Mouse (Mus musculus): ENCODE measurements at regions not wholly inside any gene's neighbourhood (a gene's known extent, or its start where the extent isn't known, plus 50 kb on each side); places are given as distances from the start of the nearest gene placed in this dataset.

DNA sequence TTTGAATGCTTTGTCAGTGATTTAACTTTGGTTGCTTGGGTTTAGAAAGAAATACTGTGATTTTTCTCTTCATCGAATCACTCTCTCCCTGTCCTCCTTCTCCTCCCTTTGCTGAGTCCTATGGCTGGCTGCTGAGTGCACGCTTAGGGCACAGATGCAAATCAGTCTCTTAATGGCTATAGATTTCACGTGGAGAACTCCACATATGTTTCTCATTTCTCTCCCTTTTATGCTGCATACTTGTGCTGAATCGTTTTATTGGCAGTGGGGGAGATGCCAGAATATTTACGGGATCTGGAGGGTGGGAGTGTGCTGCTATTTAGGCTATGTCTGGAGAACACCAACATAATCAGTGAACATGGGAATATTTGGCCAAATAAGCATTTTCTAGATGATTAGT lies 118.8 kb upstream of the Rnd3 start:
- ATAC-seq (replicated peaks; ENCODE audit: low FRiP score, low TSS enrichment, low read depth) (no peak), DNase-seq (ENCODE audit: low spot score) (no peak)
- H3K4me3 ChIP-seq (ENCODE audit: low read depth, low read length) = no peak overlapping the region
- WGBS = 62% methylated on average over 5 of the region's 5 CpGs
- no peaks in the 10 kb centered on the region for H3K36me3 ChIP-seq (ENCODE audit: control insufficient read depth, insufficient read depth, low read length)
- no peaks in the 10 kb centered on the region for H3K9me3 ChIP-seq (ENCODE audit: control insufficient read depth, low read length)
- H3K4me2 ChIP-seq (ENCODE audit: low read length) = no peak overlapping the region
- H3K27ac ChIP-seq (ENCODE audit: low read depth) = no peak overlapping the region
- no peak overlapping the region for H3K9ac ChIP-seq (ENCODE audit: low read length)
- no peaks in the 10 kb centered on the region for H3K27me3 ChIP-seq (replicated peaks; ENCODE audit: control insufficient read depth, insufficient read depth, low read length)
- H3K4me1 ChIP-seq (replicated peaks; ENCODE audit: control insufficient read depth, insufficient read depth, low read length) = no peaks in the 10 kb centered on the region

DNA sequence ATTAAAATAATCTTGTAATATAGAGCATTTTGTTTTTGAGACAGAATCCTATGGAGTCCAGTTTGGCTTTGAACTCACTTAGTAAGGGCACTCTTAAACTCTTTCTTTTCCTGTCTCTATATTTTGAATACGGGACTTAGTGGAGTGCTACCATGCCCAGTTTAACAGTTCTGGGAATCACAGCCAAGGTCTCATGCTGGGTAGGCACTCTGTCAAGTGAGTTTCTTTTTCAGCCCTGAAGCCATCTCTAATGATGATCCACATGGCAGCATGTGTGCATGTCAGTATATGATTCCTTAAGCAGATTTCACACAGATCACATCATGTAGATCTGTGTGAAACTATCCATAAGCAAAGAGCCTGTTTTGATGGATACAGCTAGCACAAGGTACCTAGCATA lies 113.6 kb upstream of the Rnd3 start:
- Histone ChIP-seq H3K27me3 (replicated peaks; ENCODE audit: control insufficient read depth, insufficient read depth, low read length) (no peaks in the 10 kb centered on the region), H3K4me2 (ENCODE audit: low read length) (no peak overlapping the region), H3K4me3 (ENCODE audit: low read depth, low read length) (no peak overlapping the region), H3K9me3 (ENCODE audit: control insufficient read depth, low read length) (no peaks in the 10 kb centered on the region), H3K36me3 (ENCODE audit: control insufficient read depth, insufficient read depth, low read length) (no peaks in the 10 kb centered on the region), H3K27ac (ENCODE audit: low read depth) (no peak overlapping the region), H3K9ac (ENCODE audit: low read length) (no peak overlapping the region), H3K4me1 (replicated peaks; ENCODE audit: control insufficient read depth, insufficient read depth, low read length) (no peaks in the 10 kb centered on the region)
- DNase-seq (ENCODE audit: low spot score) = no peak
- ATAC-seq (replicated peaks; ENCODE audit: low FRiP score, low TSS enrichment, low read depth) = no peak
- WGBS = 85% methylated on average over 1 of the region's 1 CpGs

DNA sequence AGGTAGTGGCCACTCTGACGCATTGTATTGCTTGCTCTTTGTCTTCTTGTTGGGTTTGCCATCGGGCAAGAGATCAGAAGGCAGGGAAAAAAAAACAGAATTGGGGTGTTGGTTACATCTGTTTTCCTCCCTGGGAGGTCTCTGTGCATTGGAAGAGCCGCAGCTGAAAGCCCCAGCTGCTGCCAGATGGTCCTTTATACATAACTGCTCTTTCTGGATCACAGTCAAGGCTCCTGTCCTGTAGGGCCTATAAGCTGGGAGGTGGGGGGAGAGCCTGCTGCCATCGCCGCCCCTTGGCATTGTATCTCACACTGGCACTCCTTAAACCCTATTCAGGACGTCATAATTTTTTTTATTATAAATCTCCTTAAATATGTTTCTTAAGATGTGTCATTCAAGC lies 101.9 kb upstream of the Rnd3 start:
- 66% methylated on average over 6 of the region's 6 CpGs for WGBS
- no peaks in the 10 kb centered on the region for H3K9me3 ChIP-seq (ENCODE audit: control insufficient read depth, low read length)
- H3K9ac ChIP-seq (ENCODE audit: low read length) = no peak overlapping the region
- no peaks in the 10 kb centered on the region for H3K27me3 ChIP-seq (replicated peaks; ENCODE audit: control insufficient read depth, insufficient read depth, low read length)
- no peaks in the 10 kb centered on the region for H3K36me3 ChIP-seq (ENCODE audit: control insufficient read depth, insufficient read depth, low read length)
- H3K4me1 ChIP-seq (replicated peaks; ENCODE audit: control insufficient read depth, insufficient read depth, low read length) = no peaks in the 10 kb centered on the region
- ATAC-seq (replicated peaks; ENCODE audit: low FRiP score, low TSS enrichment, low read depth) (no peak), DNase-seq (ENCODE audit: low spot score) (no peak)
- no peak overlapping the region for H3K4me2 ChIP-seq (ENCODE audit: low read length)
- no peak overlapping the region for H3K4me3 ChIP-seq (ENCODE audit: low read depth, low read length)
- H3K27ac ChIP-seq (ENCODE audit: low read depth) = no peak overlapping the region

DNA sequence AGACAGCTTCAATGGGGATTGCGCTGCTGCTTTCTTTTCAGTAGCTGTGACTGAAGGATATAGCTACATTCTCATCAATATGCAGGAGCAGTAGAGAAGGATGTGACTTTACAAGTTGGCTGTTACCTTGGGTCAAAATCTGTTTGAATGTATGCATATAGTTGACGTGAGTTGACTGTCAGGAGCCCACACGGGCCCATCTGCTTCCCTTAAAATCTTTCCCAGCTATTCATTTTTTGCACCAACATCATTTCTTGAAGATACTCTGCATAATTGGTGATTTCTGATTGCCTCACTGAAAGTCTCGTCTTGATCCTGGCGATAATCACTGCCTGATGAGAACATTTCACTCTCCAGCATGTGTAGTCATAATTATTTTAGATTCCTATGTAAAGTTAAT lies 92.7 kb upstream of the Rnd3 start:
- DNase-seq (ENCODE audit: low spot score) (no peak), ATAC-seq (replicated peaks; ENCODE audit: low FRiP score, low TSS enrichment, low read depth) (no peak)
- H3K36me3 ChIP-seq (ENCODE audit: control insufficient read depth, insufficient read depth, low read length) = no peaks in the 10 kb centered on the region
- H3K27ac ChIP-seq (ENCODE audit: low read depth) = no peak overlapping the region
- H3K27me3 ChIP-seq (replicated peaks; ENCODE audit: control insufficient read depth, insufficient read depth, low read length) = no peaks in the 10 kb centered on the region
- no peak overlapping the region for H3K9ac ChIP-seq (ENCODE audit: low read length)
- no peaks in the 10 kb centered on the region for H3K9me3 ChIP-seq (ENCODE audit: control insufficient read depth, low read length)
- WGBS = 76% methylated on average over 5 of the region's 5 CpGs
- no peak overlapping the region for H3K4me3 ChIP-seq (ENCODE audit: low read depth, low read length)
- no peaks in the 10 kb centered on the region; the same call in none of the 2 replicates for H3K4me1 ChIP-seq (replicated peaks; ENCODE audit: control insufficient read depth, insufficient read depth, low read length)
- no peak overlapping the region for H3K4me2 ChIP-seq (ENCODE audit: low read length)

DNA sequence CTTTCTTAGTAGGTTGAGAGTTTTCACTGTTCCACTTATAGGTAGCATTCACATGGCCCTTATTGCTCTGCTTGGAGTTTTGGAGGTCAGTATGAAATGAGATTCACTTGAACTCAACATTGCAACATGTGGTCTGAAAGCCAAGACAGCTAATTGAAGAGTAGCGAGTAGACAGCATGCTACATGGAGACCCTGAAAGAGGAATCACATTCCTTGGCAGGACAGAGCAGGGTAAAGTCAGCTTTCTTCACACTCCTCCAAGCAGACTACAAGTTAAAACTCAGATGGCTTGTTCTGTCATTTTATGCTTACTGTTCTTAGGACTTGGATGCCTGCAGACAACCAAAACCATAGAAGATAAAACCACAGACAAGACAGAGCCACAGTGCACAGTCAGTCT lies 91.1 kb upstream of the Rnd3 start:
- no peak for ATAC-seq (replicated peaks; ENCODE audit: low FRiP score, low TSS enrichment, low read depth)
- Histone ChIP-seq H3K4me2 (ENCODE audit: low read length) (no peak overlapping the region), H3K27me3 (replicated peaks; ENCODE audit: control insufficient read depth, insufficient read depth, low read length) (no peaks in the 10 kb centered on the region), H3K9ac (ENCODE audit: low read length) (no peak overlapping the region), H3K36me3 (ENCODE audit: control insufficient read depth, insufficient read depth, low read length) (no peaks in the 10 kb centered on the region), H3K4me3 (ENCODE audit: low read depth, low read length) (no peak overlapping the region), H3K27ac (ENCODE audit: low read depth) (no peak overlapping the region), H3K4me1 (replicated peaks; ENCODE audit: control insufficient read depth, insufficient read depth, low read length) (no peaks in the 10 kb centered on the region; the same call in none of the 2 replicates), H3K9me3 (ENCODE audit: control insufficient read depth, low read length) (no peaks in the 10 kb centered on the region)
- 83% methylated on average over 1 of the region's 1 CpGs for WGBS
- DNase-seq (ENCODE audit: low spot score) = no peak

DNA sequence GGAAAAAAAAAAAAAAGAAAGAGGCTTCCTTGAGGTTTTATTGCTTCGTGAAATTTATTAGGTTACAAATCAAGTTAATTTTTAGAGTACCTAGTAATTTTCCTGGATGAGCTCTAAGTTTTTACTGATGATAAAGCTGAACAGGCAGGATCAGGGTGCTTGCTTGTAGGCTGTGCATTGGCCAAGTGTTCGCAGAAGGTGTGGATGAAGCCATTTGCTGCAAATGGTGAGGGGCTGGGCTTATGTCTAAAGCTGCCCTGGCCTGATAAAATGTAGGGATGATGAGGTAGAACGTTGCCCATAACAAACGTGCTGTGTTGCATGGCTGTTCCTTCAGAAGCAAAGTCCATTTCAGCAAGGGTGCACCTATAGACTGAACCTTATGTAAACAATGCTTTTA lies 90.1 kb upstream of the Rnd3 start:
- Histone ChIP-seq H3K27ac (ENCODE audit: low read depth) (no peak overlapping the region), H3K4me2 (ENCODE audit: low read length) (no peak overlapping the region), H3K4me3 (ENCODE audit: low read depth, low read length) (no peak overlapping the region), H3K9me3 (ENCODE audit: control insufficient read depth, low read length) (no peaks in the 10 kb centered on the region), H3K9ac (ENCODE audit: low read length) (no peak overlapping the region), H3K4me1 (replicated peaks; ENCODE audit: control insufficient read depth, insufficient read depth, low read length) (no peaks in the 10 kb centered on the region; the same call in none of the 2 replicates), H3K36me3 (ENCODE audit: control insufficient read depth, insufficient read depth, low read length) (no peaks in the 10 kb centered on the region), H3K27me3 (replicated peaks; ENCODE audit: control insufficient read depth, insufficient read depth, low read length) (no peaks in the 10 kb centered on the region)
- DNase-seq (ENCODE audit: low spot score) (no peak), ATAC-seq (replicated peaks; ENCODE audit: low FRiP score, low TSS enrichment, low read depth) (no peak)
- WGBS = 33% methylated on average over 4 of the region's 4 CpGs

DNA sequence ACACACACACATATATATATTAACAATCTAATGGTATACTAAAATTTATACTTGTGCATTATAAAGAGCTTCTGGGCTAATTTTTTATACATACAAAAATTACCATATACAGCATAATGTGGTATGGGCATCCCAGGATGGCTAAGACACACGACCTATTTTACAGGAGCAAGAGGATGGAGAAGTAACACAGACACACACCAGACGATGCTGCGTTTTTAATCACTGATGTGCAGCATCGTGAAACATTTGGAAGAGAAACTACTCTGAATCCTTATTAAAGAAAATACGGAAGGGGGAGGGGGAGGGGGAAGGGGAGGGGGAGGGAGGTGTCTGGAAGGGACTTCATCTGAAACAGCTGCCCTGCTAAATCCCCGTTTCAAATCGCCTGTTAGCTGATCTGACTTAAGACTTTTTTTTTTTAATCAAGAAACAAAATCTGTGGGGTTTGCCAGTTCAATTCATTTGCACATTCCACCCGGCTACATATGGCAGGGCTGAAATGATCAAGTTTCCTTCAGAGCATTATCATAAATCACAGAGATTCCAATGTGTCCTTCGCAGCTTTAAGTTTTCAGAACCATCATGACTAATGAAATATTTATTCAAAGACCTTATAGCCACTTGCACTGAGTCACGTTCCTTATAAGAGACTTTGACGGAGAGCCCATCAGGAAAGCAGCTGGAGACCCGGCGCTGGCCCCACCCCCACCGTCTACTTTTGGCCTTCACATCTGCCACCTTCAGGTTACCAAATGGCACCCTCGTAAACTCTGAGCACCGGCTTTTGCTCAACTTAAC lies 89.4 kb upstream of the Rnd3 start:
- ATAC-seq (replicated peaks; ENCODE audit: low FRiP score, low TSS enrichment, low read depth) = no peak
- Histone ChIP-seq H3K4me1 (replicated peaks; ENCODE audit: control insufficient read depth, insufficient read depth, low read length) (no peaks in the 10 kb centered on the region; the same call in none of the 2 replicates), H3K4me2 (ENCODE audit: low read length) (peak overlapping the region; percentile 30; the same call in 1 of the 2 replicates), H3K36me3 (ENCODE audit: control insufficient read depth, insufficient read depth, low read length) (no peaks in the 10 kb centered on the region), H3K4me3 (ENCODE audit: low read depth, low read length) (no peak overlapping the region), H3K27me3 (replicated peaks; ENCODE audit: control insufficient read depth, insufficient read depth, low read length) (no peaks in the 10 kb centered on the region), H3K27ac (ENCODE audit: low read depth) (no peak overlapping the region), H3K9ac (ENCODE audit: low read length) (no peak overlapping the region), H3K9me3 (ENCODE audit: control insufficient read depth, low read length) (no peaks in the 10 kb centered on the region)
- DNase-seq (ENCODE audit: low spot score) = no peak
- 13% methylated on average over 16 of the region's 16 CpGs for WGBS

DNA sequence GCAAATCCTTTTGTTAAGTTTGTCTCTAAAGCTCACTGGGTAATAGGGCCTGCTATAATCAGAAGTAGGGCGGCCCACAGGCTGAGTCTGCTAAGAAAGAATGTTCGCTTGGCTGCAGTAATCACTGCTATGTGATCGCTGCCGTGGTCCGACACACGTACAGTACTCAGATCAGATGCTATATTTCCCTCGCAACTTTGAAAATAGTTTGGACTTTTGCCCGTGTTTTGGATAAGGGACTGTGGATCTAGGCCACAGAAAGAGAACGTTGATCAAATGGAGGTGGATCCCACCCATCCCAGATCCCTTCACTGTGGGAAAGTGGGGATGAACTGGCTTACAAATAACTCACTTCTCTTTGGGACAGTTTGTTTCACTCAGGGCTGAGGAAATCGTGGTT lies 88.5 kb upstream of the Rnd3 start:
- H3K9ac ChIP-seq (ENCODE audit: low read length) = no peak overlapping the region
- no peaks in the 10 kb centered on the region for H3K36me3 ChIP-seq (ENCODE audit: control insufficient read depth, insufficient read depth, low read length)
- ATAC-seq (replicated peaks; ENCODE audit: low FRiP score, low TSS enrichment, low read depth) (no peak), DNase-seq (ENCODE audit: low spot score) (no peak)
- H3K4me3 ChIP-seq (ENCODE audit: low read depth, low read length) = no peak overlapping the region
- no peaks in the 10 kb centered on the region for H3K9me3 ChIP-seq (ENCODE audit: control insufficient read depth, low read length)
- no peaks in the 10 kb centered on the region for H3K27me3 ChIP-seq (replicated peaks; ENCODE audit: control insufficient read depth, insufficient read depth, low read length)
- no peaks in the 10 kb centered on the region; the same call in none of the 2 replicates for H3K4me1 ChIP-seq (replicated peaks; ENCODE audit: control insufficient read depth, insufficient read depth, low read length)
- no peak overlapping the region for H3K27ac ChIP-seq (ENCODE audit: low read depth)
- H3K4me2 ChIP-seq (ENCODE audit: low read length) = no peak overlapping the region
- 66% methylated on average over 10 of the region's 10 CpGs for WGBS

DNA sequence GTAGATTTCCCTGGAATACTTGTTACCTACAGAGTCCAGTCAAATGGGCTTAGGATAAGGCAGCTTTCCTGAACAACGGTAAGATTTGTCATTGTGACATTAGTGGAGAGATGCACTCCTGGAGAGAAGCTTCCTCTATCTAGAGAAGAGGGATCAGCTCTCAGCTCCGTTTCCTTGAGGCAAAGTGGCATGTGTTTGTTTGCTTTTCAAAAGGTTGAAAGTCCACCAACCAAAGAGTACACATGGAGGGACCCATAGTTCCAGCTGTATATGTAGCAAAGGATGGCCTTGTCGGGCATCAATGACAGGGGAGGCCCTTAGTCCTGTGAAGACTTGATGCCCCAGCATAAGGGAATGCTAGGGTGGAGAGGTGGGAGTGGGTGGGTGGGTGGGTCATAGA lies 87.9 kb upstream of the Rnd3 start:
- Histone ChIP-seq H3K4me2 (ENCODE audit: low read length) (no peak overlapping the region), H3K9me3 (ENCODE audit: control insufficient read depth, low read length) (no peaks in the 10 kb centered on the region), H3K4me1 (replicated peaks; ENCODE audit: control insufficient read depth, insufficient read depth, low read length) (no peaks in the 10 kb centered on the region; the same call in none of the 2 replicates), H3K27ac (ENCODE audit: low read depth) (no peak overlapping the region), H3K27me3 (replicated peaks; ENCODE audit: control insufficient read depth, insufficient read depth, low read length) (no peaks in the 10 kb centered on the region), H3K36me3 (ENCODE audit: control insufficient read depth, insufficient read depth, low read length) (no peaks in the 10 kb centered on the region), H3K9ac (ENCODE audit: low read length) (no peak overlapping the region), H3K4me3 (ENCODE audit: low read depth, low read length) (no peak overlapping the region)
- 54% methylated on average over 3 of the region's 3 CpGs for WGBS
- ATAC-seq (replicated peaks; ENCODE audit: low FRiP score, low TSS enrichment, low read depth) = no peak
- no peak for DNase-seq (ENCODE audit: low spot score)

Data from intestine, embryonic 14.5 days (tissue).